Mouse (Mus musculus) ES-E14 (cell line): ENCODE measurements around the gene Pla1a. TPM values are rescaled to one million over a fixed set of nuclear protein-coding genes. Genes with fewer than 3 reads are reported as not detected.

ENCODE experiments used
- DNase-seq: peaks from one replicate; pipeline ENCODE4 v3.0.0-alpha.2; 2013; ENCODE audit warnings: low read depth, low spot score
- H3K27ac ChIP-seq: 2 replicates; pipeline ENCODE4 v1.5.1; 2012; ENCODE audit warnings: low read depth, mild to moderate bottlenecking, low read length, moderate library complexity, mixed read lengths; ENCODE audit not compliant: poor library complexity, insufficient read depth, severe bottlenecking
- H3K36me3 ChIP-seq: 2 replicates; pipeline ENCODE4 v1.6.1; 2012; ENCODE audit warnings: mild to moderate bottlenecking, low read length, moderate library complexity, mixed read lengths; ENCODE audit not compliant: control insufficient read depth, poor library complexity, insufficient read depth, severe bottlenecking
- H3K4me1 ChIP-seq, 2 experiments: fragments of 150-350 bp in 1 of 2; sonication (generic) in 1 of 2; 2 replicates each; pipeline ENCODE4 v1.6.1; 2012; ENCODE audit warnings: low read length in 2 of 2, mild to moderate bottlenecking in 1 of 2, mixed read lengths in 1 of 2; ENCODE audit not compliant: control insufficient read depth in 2 of 2, insufficient read depth in 2 of 2, poor library complexity in 1 of 2
- H3K4me3 ChIP-seq, 2 experiments: fragments of 150-350 bp in 1 of 2; sonication (generic) in 1 of 2; 2 replicates each; pipeline ENCODE4 v1.5.1; 2012; ENCODE audit warnings: low read length in 2 of 2, low read depth in 1 of 2, mild to moderate bottlenecking in 1 of 2, mixed read lengths in 1 of 2; ENCODE audit not compliant: insufficient read depth in 1 of 2, poor library complexity in 1 of 2, severe bottlenecking in 1 of 2
- H3K9ac ChIP-seq: 2 replicates; pipeline ENCODE4 v1.6.1; 2012; ENCODE audit warnings: low read depth, mild to moderate bottlenecking, low read length, mixed read lengths; ENCODE audit not compliant: poor library complexity, insufficient read depth, severe bottlenecking
- H3K9me3 ChIP-seq: fragments of 150-350 bp; sonication (generic); 2 replicates; pipeline ENCODE4 v1.6.1; 2012; ENCODE audit warnings: low read depth, mild to moderate bottlenecking, low read length; ENCODE audit not compliant: control insufficient read depth, insufficient read depth
- CHD2 ChIP-seq: IDR thresholded peaks from 2 replicates; pipeline ENCODE4 v1.6.1; 2014; ENCODE audit warnings: mild to moderate bottlenecking, low read depth, low read length, inconsistent platforms
- HCFC1 ChIP-seq: IDR thresholded peaks from 2 replicates; pipeline ENCODE4 v1.6.1; 2012; ENCODE audit warnings: low read length, inconsistent platforms, borderline replicate concordance; ENCODE audit not compliant: insufficient read depth
- MAFK ChIP-seq: IDR thresholded peaks from 2 replicates; pipeline ENCODE4 v1.6.1; 2014; ENCODE audit warnings: mild to moderate bottlenecking, low read depth, low read length, inconsistent platforms; ENCODE audit not compliant: insufficient read depth
- ZC3H11A ChIP-seq: IDR thresholded peaks from 2 replicates; pipeline ENCODE4 v1.6.1; 2012; ENCODE audit warnings: low read depth, mild to moderate bottlenecking, inconsistent platforms, low read length, borderline replicate concordance
- ZNF384 ChIP-seq: IDR thresholded peaks from 2 replicates; pipeline ENCODE4 v1.6.1; 2012; ENCODE audit warnings: low read depth, low read length, inconsistent platforms
- in situ Hi-C, 2 experiments: fragments of 600-800 bp; cut with MboI; formaldehyde crosslinking; loops; one replicate each; pipeline ENCODE4 v1.15.1; 2025; ENCODE audit warnings: low sequenced_read_pairs in 2 of 2, inconsistent platforms in 1 of 2; ENCODE audit not compliant: unreplicated experiment in 2 of 2
- total RNA-seq: library from RNA; depleted of rRNA; stranded (reverse); fragments of 300-350 nt; gene quantifications from 2 replicates; pipeline ENCODE4 v1.2.3, GENCODE M21; 2012

The Pla1a gene
- total RNA-seq, 1 experiment, result 4.9 TPM

DNA sequence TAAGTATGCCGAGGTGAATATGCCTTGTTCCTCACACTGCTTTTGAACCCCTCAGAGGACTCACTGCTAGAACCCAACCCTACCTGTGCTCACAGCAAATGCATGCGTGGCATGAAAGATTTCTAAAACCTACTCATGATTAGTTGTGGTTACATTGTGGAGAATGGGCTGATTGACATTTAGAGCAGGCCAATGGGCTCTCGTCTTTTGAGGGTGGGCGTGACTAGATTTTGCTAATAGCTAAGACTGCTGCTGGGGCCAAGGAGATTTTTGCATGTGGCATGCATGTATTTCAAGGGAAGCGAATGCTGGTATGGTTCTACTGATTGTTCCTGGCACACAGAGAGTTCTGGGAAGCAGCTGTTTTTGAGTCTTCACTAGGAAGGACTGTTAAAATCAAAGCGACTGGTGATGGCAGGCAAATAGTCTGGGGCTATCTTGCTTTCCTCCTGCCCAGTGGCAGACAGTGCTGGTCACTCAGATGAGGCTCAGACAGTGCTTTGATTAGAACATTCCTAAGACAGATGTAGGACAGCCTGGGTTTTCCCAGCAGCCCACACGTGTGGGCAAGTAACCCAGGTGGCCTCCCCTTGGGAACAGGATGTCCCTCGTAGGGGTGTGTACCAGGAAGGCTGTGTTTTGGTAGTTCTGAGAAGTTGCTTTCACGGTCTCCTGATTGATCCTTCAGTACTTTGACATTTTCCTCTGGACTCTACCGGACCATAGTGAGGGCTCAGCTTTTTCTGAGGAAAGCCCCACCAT, 58.4 kb downstream of the Pla1a start:
- in situ Hi-C loops, result no loop called here
- Histone ChIP-seq H3K36me3 (no peaks in the 10 kb centered on the region), H3K4me3 (peak overlapping the region; percentile 18 to 37), H3K27ac (no peak overlapping the region), H3K9ac (no peak overlapping the region), H3K9me3 (no peaks in the 10 kb centered on the region), H3K4me1 (peaks cover 2 to 6% of the 10 kb centered on the region in 2 experiments; a peak in 2 of 4 replicates)
- no peak for TF ChIP-seq ZC3H11A
- no peak for TF ChIP-seq HCFC1
- no peak for TF ChIP-seq ZNF384
- TF ChIP-seq MAFK, result no peak
- TF ChIP-seq CHD2, result no peak
- DNase-seq, result peak; percentile 59

DNA sequence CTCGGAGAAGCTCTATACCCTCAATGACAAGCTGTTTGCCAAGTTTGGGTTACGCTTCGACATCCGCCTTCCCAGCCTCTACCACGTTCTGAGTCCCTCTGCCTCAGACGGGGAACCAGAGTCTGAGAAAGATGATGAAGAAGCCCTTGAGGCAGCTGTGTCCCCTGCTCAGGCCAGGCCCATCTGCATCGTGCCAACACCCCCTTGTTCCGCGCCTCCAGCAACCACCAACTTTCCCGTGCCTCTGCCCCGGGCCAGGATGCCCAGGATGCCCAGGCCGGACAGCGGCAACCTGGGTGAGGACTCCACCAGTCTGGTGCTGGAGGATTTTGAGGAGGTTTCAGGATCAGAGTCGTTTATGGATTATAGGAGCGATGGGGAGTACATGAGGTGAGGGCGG, 59.0 kb downstream of the Pla1a start:
- H3K9me3 ChIP-seq, result no peaks in the 10 kb centered on the region
- in situ Hi-C loops, result no loop called here
- H3K4me1 ChIP-seq, result peaks cover 2 to 6% of the 10 kb centered on the region in 2 experiments; a peak in 2 of 4 replicates
- H3K4me3 ChIP-seq, result peak overlapping the region; percentile 18 to 37
- H3K9ac ChIP-seq, result no peak overlapping the region
- DNase-seq, result peak; percentile 21
- H3K36me3 ChIP-seq, result no peaks in the 10 kb centered on the region
- no peak overlapping the region for H3K27ac ChIP-seq
- no peak for TF ChIP-seq CHD2
- no peak for TF ChIP-seq ZC3H11A
- no peak for TF ChIP-seq ZNF384
- no peak for TF ChIP-seq HCFC1
- no peak for TF ChIP-seq MAFK

DNA sequence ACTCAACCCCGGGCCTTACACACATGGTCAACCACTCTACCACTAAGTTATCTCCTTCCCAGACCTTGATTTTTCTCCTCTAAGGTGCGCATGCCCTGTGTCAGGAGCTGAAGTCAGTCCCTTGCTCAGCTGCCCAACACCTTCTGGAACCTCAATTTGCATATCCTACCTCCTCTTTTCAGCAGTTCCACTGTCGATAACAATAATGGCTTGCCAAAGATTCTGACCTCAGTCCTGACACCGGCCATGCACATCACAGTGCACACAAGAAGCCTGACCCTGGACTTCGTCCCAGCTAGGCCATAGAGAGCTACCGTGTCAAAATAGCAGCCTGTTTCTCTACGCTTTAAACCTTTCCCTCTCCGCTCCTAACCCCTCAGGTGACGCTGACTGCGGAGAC, 59.5 kb downstream of the Pla1a start:
- Histone ChIP-seq H3K36me3 (no peaks in the 10 kb centered on the region), H3K4me1 (peaks cover 2 to 6% of the 10 kb centered on the region in 2 experiments; a peak in 2 of 4 replicates), H3K9ac (no peak overlapping the region), H3K27ac (no peak overlapping the region), H3K4me3 (peak overlapping the region in 1 of 2 experiments; percentile 37; a peak in 2 of 4 replicates), H3K9me3 (no peaks in the 10 kb centered on the region)
- in situ Hi-C loops, result no loop called here
- DNase-seq, result no peak
- TF ChIP-seq CHD2, result no peak

DNA sequence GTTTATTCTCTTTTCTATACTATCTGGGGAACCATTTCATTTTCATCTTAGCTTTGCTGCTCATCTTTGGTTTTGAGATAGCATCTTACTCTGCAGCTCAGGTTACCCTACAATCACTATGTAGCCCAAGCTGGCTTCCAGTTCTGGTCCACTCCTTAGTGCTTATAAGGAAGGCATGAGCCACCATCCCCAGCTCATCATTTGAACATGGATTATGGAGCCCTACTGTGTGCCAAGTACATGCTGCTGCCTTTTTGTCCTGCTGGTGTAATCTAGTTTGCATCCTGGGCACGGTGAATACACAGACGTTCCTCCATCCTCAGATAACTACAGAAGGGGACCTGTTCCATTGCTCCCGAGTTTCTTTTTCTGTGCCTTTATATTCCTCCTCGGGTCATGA, 60.1 kb downstream of the Pla1a start:
- H3K9me3 ChIP-seq, result no peaks in the 10 kb centered on the region
- no peak overlapping the region for H3K4me3 ChIP-seq
- no peak overlapping the region for H3K9ac ChIP-seq
- no peaks in the 10 kb centered on the region for H3K36me3 ChIP-seq
- H3K27ac ChIP-seq, result no peak overlapping the region
- in situ Hi-C loops, result no loop called here
- H3K4me1 ChIP-seq, result peaks cover 2 to 8% of the 10 kb centered on the region in 2 experiments; a peak in 2 of 4 replicates
- TF ChIP-seq MAFK, result no peak
- TF ChIP-seq ZNF384, result no peak
- no peak for TF ChIP-seq ZC3H11A
- no peak for TF ChIP-seq CHD2
- no peak for TF ChIP-seq HCFC1
- DNase-seq, result no peak

DNA sequence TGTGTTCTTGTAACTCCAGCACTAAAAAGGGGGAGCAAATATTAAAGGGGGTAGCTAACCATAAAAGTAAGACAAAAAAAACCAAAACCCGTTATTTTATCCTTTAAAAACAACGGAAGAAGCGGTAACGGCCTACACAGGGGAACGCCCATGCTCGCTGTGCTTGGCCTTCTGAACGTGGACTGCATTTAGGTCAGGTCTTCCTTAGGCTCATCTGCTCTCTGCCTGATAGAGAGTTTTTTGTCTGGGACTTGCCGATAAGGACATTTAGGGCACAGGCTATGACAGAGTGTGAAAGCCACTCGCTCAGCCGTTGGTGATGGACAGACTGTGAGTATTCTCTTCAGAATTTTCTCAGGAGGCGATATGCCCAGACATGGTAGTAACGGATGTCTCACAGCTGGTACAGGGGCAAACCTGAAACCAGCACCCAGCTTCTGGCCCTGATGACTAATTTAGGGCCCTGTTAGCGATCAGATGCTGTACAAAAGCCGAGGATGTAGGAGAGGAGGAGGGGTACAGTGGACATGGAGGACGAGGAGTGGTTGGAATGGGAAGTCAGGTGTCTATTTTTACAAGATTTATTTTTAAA, 61.1 kb downstream of the Pla1a start:
- Histone ChIP-seq H3K9me3 (no peaks in the 10 kb centered on the region), H3K4me3 (no peak overlapping the region), H3K36me3 (no peaks in the 10 kb centered on the region), H3K27ac (no peak overlapping the region), H3K4me1 (peaks cover 2 to 8% of the 10 kb centered on the region in 2 experiments; a peak in 2 of 4 replicates), H3K9ac (no peak overlapping the region)
- DNase-seq, result no peak
- in situ Hi-C loops, result no loop called here
- no peak for TF ChIP-seq HCFC1
